Mouse (Mus musculus): ENCODE results near the gene Cdh23.

DNA sequence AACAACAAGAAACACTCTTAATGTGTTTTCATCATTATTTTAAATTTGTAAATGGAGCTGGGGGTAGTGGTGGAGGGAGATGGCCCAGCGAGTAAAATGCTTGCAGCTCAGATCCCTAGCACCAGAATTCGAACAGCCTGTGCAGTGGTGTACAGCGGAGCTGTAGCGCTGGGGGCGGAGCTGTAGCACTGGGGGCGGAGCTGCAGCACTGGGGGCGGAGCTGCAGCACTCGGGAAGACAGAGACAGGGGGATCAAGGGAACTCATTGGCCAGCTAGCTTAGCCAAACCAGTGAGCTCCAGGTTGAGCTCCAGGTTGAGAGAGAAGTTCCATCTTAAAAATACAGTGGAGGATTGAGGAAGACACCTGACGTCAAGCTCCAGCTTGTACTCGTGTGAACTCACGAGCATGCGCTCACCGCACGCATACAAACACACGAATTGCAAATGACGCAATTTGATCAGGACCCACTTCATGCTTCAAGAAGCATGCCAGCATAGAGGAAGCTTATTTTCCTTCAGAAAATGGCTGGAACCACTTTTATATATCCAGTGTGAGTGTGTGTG, 438.9 kb downstream of the Cdh23 start:
- TF ChIP-seq CTCF (IDR thresholded peaks at IDR 0.05; ENCODE audit: low read depth) (no peak), EP300 (IDR thresholded peaks at IDR 0.05; ENCODE audit: low read depth) (no peak)

Data from heart, postnatal 0 days (tissue).